Mouse (Mus musculus): Measurements from ENCODE around the gene Cdc14b. TPM values are rescaled to one million over a fixed set of nuclear protein-coding genes. Genes with fewer than 3 reads are reported as not detected.
"Not testable (repeated sequence)": the region's sequence is repeated elsewhere in the genome, so short reads cannot be mapped to it uniquely, and the experiment has no call there.

Gene Cdc14b
- polyA plus RNA-seq, 1 experiment from 2014 or later: 10.2 TPM

DNA sequence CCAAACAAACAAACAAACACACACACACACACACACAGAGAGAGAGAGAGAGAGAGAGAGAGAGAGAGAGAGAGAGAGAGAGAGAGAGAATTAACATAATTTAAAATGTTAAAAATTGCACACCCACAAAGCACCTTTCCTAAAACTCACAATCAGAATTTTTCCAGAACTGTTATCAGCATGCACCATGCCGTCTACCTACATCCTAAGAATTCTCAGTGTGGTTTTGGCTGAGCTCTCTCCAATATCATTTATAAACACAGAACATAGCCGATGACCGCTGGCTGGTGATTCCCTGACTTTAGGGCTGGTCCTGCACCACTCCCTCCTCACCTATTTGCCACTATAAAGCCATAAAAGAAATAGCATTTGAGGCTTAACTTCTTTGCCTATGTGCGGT, 6.7 kb downstream of the Cdc14b start:
- H3K36me3 ChIP-seq: no peaks in the 10 kb centered on the region
- 0 out of 2 replicates have a peak, but pooled peaks cover 3% of the 10 kb centered on the region for H3K27me3 ChIP-seq
- H3K4me2 ChIP-seq (replicated peaks): no peak overlapping the region
- H3K4me1 ChIP-seq: peaks cover 4% of the 10 kb centered on the region; the same call in 1 of the 2 replicates
- no peak overlapping the region for H3K9ac ChIP-seq
- H3K4me3 ChIP-seq: no peak overlapping the region
- 88% methylated on average over 4 of the region's 4 CpGs for WGBS
- H3K27ac ChIP-seq: no peak overlapping the region
- no peak for ATAC-seq (ENCODE audit: low FRiP score)
- no peaks in the 10 kb centered on the region for H3K9me3 ChIP-seq (replicated peaks)

DNA sequence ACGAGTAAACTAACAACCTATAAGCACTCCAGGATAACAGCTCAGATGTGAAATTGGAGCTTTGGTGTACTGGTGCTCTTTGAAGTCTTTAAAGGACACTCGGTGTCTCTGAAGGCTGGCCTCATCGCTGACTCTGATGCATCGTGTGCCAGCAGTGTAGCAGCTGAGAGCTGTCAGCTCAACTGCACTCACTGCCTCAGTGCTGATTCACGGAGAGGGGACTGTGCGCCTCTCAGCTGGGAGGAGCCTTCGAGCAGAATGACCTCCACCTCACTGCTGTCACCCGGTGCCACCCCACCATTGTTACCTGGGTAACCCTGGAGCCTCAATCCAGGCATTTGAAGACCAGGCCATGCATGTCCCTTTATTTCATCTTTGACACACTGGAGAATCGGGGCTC, 7.9 kb downstream of the Cdc14b start:
- Histone ChIP-seq H3K4me1 (peaks cover 4% of the 10 kb centered on the region; the same call in 1 of the 2 replicates), H3K9me3 (replicated peaks) (no peaks in the 10 kb centered on the region), H3K4me3 (no peak overlapping the region), H3K9ac (no peak overlapping the region), H3K27ac (no peak overlapping the region), H3K27me3 (no peaks in the 10 kb centered on the region), H3K36me3 (no peaks in the 10 kb centered on the region), H3K4me2 (replicated peaks) (no peak overlapping the region)
- ATAC-seq (ENCODE audit: low FRiP score): no peak
- 25% methylated on average over 9 of the region's 9 CpGs for WGBS

DNA sequence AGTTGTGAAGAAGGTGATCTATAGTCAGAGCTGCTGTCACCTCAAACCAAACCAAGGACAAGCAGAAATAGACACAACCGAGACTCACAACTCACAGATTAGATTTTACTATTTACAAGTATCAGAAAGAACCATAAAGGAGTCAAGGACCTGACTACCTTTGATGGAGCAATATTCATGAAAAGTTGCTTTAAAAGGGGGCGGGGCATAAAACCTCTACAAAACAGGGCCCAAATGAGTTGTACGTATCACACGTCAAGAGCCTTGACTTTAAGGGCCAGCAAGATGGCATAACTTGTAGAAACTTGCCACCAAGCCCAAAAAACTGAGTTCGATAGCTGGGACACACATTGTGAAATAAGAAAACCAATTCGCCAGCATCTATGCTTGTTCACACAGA, 10.5 kb downstream of the Cdc14b start:
- H3K4me1 ChIP-seq: peaks cover 4% of the 10 kb centered on the region; the same call in 1 of the 2 replicates
- 92% methylated on average over 6 of the region's 6 CpGs for WGBS
- ATAC-seq (ENCODE audit: low FRiP score): no peak
- H3K9me3 ChIP-seq (replicated peaks): no peaks in the 10 kb centered on the region
- H3K4me3 ChIP-seq: no peak overlapping the region
- no peak overlapping the region for H3K9ac ChIP-seq
- no peaks in the 10 kb centered on the region for H3K36me3 ChIP-seq
- H3K4me2 ChIP-seq (replicated peaks): no peak overlapping the region
- H3K27me3 ChIP-seq: no peaks in the 10 kb centered on the region
- no peak overlapping the region for H3K27ac ChIP-seq

DNA sequence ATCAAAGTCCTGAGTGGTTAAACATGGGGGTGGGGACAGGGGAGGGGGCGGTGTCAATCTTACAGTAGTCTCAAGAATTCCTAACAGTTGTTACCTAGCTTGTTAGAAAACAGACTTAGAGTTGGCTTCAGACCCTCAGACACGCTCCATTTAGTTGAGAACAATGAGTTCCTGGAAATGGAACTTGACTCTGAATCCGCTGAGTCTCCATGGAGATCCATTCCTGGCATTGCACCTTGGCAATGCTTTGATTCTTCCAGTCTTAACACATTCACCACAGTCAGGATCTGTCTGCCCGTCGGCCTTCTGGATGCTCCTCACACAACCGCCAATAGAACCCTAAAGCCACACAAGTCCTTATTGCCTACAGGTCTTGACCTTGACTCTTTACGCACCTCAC, 15.2 kb downstream of the Cdc14b start:
- Histone ChIP-seq H3K27ac (no peak overlapping the region), H3K9me3 (replicated peaks) (no peaks in the 10 kb centered on the region), H3K27me3 (no peaks in the 10 kb centered on the region), H3K36me3 (no peaks in the 10 kb centered on the region), H3K4me3 (no peak overlapping the region), H3K4me1 (peaks cover 7% of the 10 kb centered on the region), H3K4me2 (replicated peaks) (no peak overlapping the region), H3K9ac (no peak overlapping the region)
- WGBS: 78% methylated on average over 7 of the region's 7 CpGs
- ATAC-seq (ENCODE audit: low FRiP score): no peak

DNA sequence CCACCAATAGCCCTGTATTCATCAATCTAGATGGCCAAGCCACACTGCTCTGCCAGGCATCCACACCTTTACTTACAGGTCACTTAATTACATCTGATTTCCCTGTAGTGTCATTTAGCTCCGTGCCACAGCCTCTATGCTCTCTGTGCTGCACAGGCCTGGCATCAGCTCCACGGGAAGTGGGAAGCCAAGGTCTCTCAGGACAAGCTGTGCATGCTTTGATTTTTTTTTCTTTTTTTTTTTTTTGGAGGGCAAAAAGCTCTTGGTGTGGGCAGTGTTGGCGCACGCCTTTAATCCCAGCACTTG, 16.6 kb downstream of the Cdc14b start:
- WGBS: 59% methylated on average over 4 of the region's 4 CpGs
- ATAC-seq (ENCODE audit: low FRiP score): no peak

DNA sequence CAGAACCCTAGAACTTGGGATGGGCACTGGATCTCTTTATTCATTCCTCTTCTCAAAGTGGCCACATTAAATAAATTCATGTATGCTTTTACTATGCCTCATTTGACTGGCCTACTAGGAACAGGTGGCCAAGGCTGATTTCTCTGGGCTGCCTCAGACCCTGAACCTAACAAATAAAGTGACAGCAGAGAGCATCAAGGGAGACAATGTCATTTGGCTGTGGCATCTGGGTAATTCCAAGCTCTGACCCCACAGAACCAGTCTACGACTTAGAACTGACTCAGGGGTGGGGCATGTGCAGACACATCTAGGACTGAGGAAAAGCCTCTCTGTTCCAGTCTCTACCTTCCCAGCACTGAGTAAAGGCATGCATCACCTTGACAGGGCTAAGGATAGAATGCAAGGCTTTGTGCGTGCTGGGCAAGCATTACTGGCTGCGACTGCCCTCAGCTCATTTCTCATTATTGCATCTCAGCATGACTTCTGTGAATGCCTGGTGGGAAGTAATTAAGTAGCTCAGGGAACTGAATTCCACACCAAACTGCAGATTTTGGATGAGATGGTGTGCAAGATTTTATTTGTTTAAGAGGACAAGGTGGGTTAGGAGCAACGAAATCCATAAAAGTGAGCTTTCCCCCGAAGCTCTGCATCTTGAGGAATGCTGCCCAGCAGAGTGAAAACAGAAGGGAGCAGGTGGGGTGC, 17.1 kb downstream of the Cdc14b start:
- Histone ChIP-seq H3K4me3 (no peak overlapping the region), H3K4me1 (peaks cover 7% of the 10 kb centered on the region), H3K9ac (no peak overlapping the region), H3K36me3 (no peaks in the 10 kb centered on the region), H3K27ac (peak overlapping the region; percentile 17; the same call in 1 of the 2 replicates), H3K4me2 (replicated peaks) (no peak overlapping the region), H3K27me3 (no peaks in the 10 kb centered on the region), H3K9me3 (replicated peaks) (no peaks in the 10 kb centered on the region)
- 17% methylated on average over 5 of the region's 5 CpGs for WGBS
- peak; percentile 56; the same call in 1 of the 2 replicates for ATAC-seq (ENCODE audit: low FRiP score)

More for the DNA sequence above, 16.6 kb downstream of the Cdc14b start:
- no peak overlapping the region for H3K4me3 ChIP-seq
- H3K27me3 ChIP-seq: no peaks in the 10 kb centered on the region
- H3K4me2 ChIP-seq (replicated peaks): no peak overlapping the region
- peaks cover 7% of the 10 kb centered on the region for H3K4me1 ChIP-seq
- peak overlapping the region; percentile 17; the same call in 1 of the 2 replicates for H3K27ac ChIP-seq
- H3K9me3 ChIP-seq (replicated peaks): no peaks in the 10 kb centered on the region
- H3K9ac ChIP-seq: no peak overlapping the region
- H3K36me3 ChIP-seq: no peaks in the 10 kb centered on the region

DNA sequence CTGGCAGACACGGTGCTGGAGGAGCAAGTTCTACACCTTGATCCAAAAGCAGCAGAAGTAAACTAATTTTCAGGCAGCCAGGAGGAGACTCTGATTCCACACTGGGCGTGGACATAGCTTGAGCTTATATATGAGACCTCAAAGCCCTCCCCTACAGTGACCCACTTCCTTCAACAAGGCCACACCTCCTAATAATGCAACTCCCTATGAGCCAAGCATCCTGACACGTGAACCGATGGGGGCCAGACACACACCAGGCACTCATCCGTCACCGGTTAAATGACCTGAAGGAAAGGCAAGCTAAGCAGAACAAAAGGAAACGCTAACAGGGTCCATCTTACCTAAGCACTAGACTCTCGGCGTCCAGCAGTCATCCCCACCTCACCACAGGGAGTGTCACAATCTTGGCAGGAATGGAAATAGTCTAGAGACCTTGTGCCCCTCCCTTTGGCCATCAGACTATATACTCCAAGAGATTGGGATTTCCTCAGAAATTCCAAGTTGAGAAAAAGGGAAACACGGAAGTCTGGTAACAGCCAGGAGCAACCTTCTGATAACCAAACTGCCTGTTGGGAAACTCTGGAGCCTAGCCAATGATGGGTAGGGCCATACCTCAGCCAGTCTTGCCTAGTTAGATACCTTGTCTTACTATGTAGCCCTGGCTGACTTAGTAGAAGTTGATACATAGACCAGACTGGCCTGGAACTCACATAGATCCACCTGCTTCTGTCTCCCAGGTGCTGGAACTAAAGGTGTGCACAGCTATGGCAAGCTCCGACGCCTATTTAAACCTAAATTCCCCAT, 17.9 kb downstream of the Cdc14b start:
- no peak for ATAC-seq (ENCODE audit: low FRiP score)
- no peaks in the 10 kb centered on the region for H3K36me3 ChIP-seq
- H3K9ac ChIP-seq: no peak overlapping the region
- peaks cover 7% of the 10 kb centered on the region for H3K4me1 ChIP-seq
- no peak overlapping the region for H3K4me2 ChIP-seq (replicated peaks)
- no peak overlapping the region for H3K27ac ChIP-seq
- H3K9me3 ChIP-seq (replicated peaks): no peaks in the 10 kb centered on the region
- no peak overlapping the region for H3K4me3 ChIP-seq
- H3K27me3 ChIP-seq: no peaks in the 10 kb centered on the region
- WGBS: 70% methylated on average over 12 of the region's 12 CpGs

DNA sequence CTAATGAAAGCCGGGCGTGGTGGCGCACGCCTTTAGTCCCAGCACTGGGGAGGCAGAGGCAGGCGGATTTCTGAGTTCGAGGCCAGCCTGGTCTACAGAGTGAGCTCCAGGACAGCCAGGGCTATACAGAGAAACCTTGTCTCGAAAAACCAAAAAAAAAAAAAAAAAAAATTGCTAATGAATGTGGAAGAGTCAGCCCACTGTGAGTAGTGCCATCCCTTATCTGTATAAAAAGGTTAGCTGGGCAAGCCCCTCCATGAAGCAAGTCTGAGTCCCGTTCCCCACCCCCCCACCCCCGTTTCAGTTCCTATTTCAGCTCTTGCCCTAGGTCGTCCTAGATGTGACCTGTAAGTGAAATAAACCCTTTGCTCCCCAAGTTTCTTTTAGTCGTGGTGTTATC, 20.9 kb downstream of the Cdc14b start:
- H3K9ac ChIP-seq; H3K9me3 ChIP-seq (replicated peaks); H3K27ac ChIP-seq; ATAC-seq (ENCODE audit: low FRiP score); H3K4me3 ChIP-seq; H3K27me3 ChIP-seq; H3K4me1 ChIP-seq; H3K4me2 ChIP-seq (replicated peaks); H3K36me3 ChIP-seq: not testable (repeated sequence)
- WGBS: 86% methylated on average over 11 of the region's 11 CpGs

DNA sequence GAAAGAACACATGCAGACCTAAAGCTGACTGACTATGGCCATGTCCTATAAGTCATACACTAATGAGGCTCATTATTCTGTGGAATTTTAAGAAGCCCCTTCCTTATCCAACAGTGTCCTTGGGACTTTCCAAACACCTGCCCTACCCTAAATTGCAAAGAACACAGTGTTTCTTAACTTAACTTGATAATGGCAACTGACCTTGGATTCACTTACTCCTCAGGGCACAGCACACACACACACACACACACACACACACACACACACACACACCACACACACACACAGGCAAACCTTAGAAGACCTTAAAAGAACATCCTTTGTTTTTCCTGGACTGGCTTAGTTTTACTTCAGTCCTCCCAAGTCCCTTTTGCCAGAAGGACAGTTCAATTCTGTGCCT, 21.4 kb downstream of the Cdc14b start:
- no peak overlapping the region for H3K9ac ChIP-seq
- H3K27me3 ChIP-seq: no peaks in the 10 kb centered on the region
- ATAC-seq (ENCODE audit: low FRiP score): no peak
- H3K27ac ChIP-seq: no peak overlapping the region
- H3K36me3 ChIP-seq: no peaks in the 10 kb centered on the region
- H3K9me3 ChIP-seq (replicated peaks): no peaks in the 10 kb centered on the region
- no peak overlapping the region for H3K4me3 ChIP-seq
- peaks cover 7% of the 10 kb centered on the region for H3K4me1 ChIP-seq
- no peak overlapping the region for H3K4me2 ChIP-seq (replicated peaks)

DNA sequence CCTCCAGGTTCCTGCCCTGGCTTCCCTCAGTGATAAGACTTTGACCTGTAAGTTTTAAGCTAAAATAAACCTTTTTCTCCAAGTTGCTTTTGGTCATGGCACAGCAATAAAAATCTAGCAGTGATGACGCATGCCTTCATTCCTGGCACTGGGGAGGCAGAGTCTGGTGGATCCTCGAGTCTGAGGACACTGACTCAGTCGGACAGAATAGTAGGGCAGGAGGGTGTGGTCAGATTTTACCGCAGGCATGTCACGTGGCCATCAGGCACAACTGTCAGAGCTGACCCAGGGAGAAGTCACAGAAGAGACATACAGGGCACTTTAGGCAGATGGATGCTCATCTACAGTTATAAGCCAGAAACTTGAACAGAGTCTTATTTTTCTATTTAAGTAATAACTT, 22.9 kb downstream of the Cdc14b start:
- 76% methylated on average over 5 of the region's 5 CpGs for WGBS
- Histone ChIP-seq H3K4me3 (no peak overlapping the region), H3K9me3 (replicated peaks) (no peaks in the 10 kb centered on the region), H3K4me1 (no peaks in the 10 kb centered on the region; the same call in 1 of the 2 replicates), H3K4me2 (replicated peaks) (no peak overlapping the region), H3K27me3 (no peaks in the 10 kb centered on the region), H3K36me3 (no peaks in the 10 kb centered on the region), H3K9ac (no peak overlapping the region), H3K27ac (no peak overlapping the region)
- no peak for ATAC-seq (ENCODE audit: low FRiP score)

DNA sequence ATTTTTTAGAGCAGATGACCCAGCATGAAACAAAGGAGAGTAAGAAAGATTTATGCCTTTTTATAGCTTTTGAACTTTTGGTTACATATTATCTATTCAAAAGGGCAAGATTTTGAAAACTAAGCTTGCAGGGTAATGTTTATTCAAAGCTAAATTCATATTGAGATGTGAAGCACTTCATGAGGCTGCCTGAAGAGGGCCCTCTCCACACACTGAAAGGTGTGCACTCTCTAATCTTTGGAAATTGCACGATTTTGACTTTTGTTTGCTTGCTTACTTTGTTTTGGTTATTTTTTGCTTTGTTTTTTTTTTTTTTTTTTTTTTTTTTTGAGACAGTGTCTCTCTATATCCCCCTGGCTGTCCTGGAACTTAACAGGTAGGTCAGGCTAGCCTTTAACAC, 24.7 kb downstream of the Cdc14b start:
- no peak overlapping the region for H3K4me3 ChIP-seq
- WGBS: 42% methylated on average over 1 of the region's 1 CpGs
- no peak overlapping the region for H3K9ac ChIP-seq
- no peaks in the 10 kb centered on the region; the same call in 1 of the 2 replicates for H3K4me1 ChIP-seq
- no peak overlapping the region for H3K27ac ChIP-seq
- H3K27me3 ChIP-seq: no peaks in the 10 kb centered on the region
- H3K36me3 ChIP-seq: no peaks in the 10 kb centered on the region
- no peak overlapping the region for H3K4me2 ChIP-seq (replicated peaks)
- no peaks in the 10 kb centered on the region for H3K9me3 ChIP-seq (replicated peaks)
- no peak for ATAC-seq (ENCODE audit: low FRiP score)

DNA sequence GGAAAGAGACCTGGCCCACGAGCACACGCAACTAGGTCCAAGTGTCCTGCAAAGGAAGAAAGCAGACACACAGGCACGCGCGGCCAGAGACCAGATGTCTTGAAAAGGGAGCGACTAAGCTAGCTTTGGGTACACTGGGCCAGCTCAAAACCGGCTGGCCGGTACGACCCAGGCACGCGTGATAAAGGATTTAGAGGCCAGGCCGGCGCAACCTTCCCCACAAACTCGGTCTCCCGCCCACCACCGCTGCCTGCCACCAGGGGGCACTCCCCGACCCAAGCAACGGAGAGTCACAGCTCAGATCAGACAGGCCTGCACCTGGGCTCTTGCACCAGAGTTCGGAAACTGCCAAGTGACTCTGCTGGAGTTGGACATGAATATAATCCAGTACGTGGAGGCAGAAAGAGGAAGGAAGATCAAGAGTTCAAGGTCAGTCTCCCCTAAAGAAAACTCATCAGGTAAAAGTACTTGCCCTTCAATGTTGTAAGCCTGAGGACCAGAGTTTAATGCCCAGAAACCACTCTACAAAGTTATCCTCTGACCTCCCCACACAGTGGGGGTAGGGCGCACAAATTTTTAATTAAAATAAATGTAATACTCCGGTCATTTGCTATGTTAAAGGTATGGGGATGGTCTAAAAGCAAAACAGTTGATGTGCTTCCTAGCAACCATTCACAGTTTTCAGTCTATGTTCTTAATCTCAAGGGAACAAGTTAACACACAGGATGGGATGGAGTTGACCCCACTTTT, 26.1 kb downstream of the Cdc14b start:
- peak overlapping the region; percentile 81 for H3K4me2 ChIP-seq (replicated peaks)
- peak; percentile 83 for ATAC-seq (ENCODE audit: low FRiP score)
- 7% methylated on average over 22 of the region's 22 CpGs for WGBS
- no peaks in the 10 kb centered on the region for H3K27me3 ChIP-seq
- H3K9ac ChIP-seq: peak overlapping the region; percentile 56; the same call in 1 of the 2 replicates
- peak overlapping the region; percentile 40 for H3K4me3 ChIP-seq
- H3K9me3 ChIP-seq (replicated peaks): no peaks in the 10 kb centered on the region
- no peaks in the 10 kb centered on the region; the same call in 1 of the 2 replicates for H3K4me1 ChIP-seq
- no peak overlapping the region for H3K27ac ChIP-seq
- no peaks in the 10 kb centered on the region for H3K36me3 ChIP-seq

Measured in hindbrain, embryonic 12.5 days (tissue).